Mouse (Mus musculus): ENCODE data around the gene Olfr91.
"Not testable (repeated sequence)": the region's sequence is repeated elsewhere in the genome, so short reads cannot be mapped to it uniquely, and the experiment has no call there.

Gene Olfr91

GRCm38 (mm10) chr17:37098178-37098577, at the start of gene Olfr91:
Olfr91 (minus strand) TSS chr17:37098278.
- no peak for DNase-seq (ENCODE audit: low spot score in 2 of 2)

GRCm38 (mm10) chr17:37131366-37131765, 33.3 kb upstream of the Olfr91 start:
- not testable (repeated sequence) for DNase-seq (ENCODE audit: low spot score in 2 of 2)

- DNase-seq (ENCODE audit: low spot score in 2 of 2) = no peak
Observed at GRCm38 (mm10) chr17:37119988-37120387, 21.9 kb upstream of the Olfr91 start, which contains the start of gene Olfr92. Olfr92 (minus strand) TSS chr17:37120088.

GRCm38 (mm10) chr17:37093289-37093688, 4.8 kb downstream of the Olfr91 start:
- DNase-seq (ENCODE audit: low spot score in 2 of 2) = no peak

GRCm38 (mm10) chr17:37092198-37092597, 5.9 kb downstream of the Olfr91 start:
- DNase-seq (ENCODE audit: low spot score in 2 of 2) = no peak

- DNase-seq (ENCODE audit: low spot score in 2 of 2) = no peak
Observed at GRCm38 (mm10) chr17:37088399-37088798, 9.7 kb downstream of the Olfr91 start, which contains the start of gene Olfr90. Olfr90 (minus strand) TSS chr17:37088499.

- no peak for DNase-seq (ENCODE audit: low spot score in 2 of 2)
Observed at GRCm38 (mm10) chr17:37085545-37085944, 12.5 kb downstream of the Olfr91 start.

- DNase-seq (ENCODE audit: low spot score in 2 of 2) = no peak
Observed at GRCm38 (mm10) chr17:37084632-37085031, 13.4 kb downstream of the Olfr91 start.

- no peak for DNase-seq (ENCODE audit: low spot score in 2 of 2)
Observed at GRCm38 (mm10) chr17:37083327-37083726, 14.8 kb downstream of the Olfr91 start.

- no peak for DNase-seq (ENCODE audit: low spot score in 2 of 2)
Observed at GRCm38 (mm10) chr17:37081659-37082058, 16.4 kb downstream of the Olfr91 start.

- peak in 1 of 2 experiments; percentile 17 for DNase-seq (ENCODE audit: low spot score in 2 of 2)
Observed at GRCm38 (mm10) chr17:37080119-37080518, 18.0 kb downstream of the Olfr91 start.

- peak in 1 of 2 experiments; percentile 4 for DNase-seq (ENCODE audit: low spot score in 2 of 2)
Observed at GRCm38 (mm10) chr17:37078990-37079389, 19.1 kb downstream of the Olfr91 start.

- DNase-seq (ENCODE audit: low spot score in 2 of 2) = no peak
Observed at GRCm38 (mm10) chr17:37078193-37078592, 19.9 kb downstream of the Olfr91 start.

GRCm38 (mm10) chr17:37075766-37076165, 22.3 kb downstream of the Olfr91 start:
- no peak for DNase-seq (ENCODE audit: low spot score in 2 of 2)

- DNase-seq (ENCODE audit: low spot score in 2 of 2) = no peak
Observed at GRCm38 (mm10) chr17:37075181-37075580, 22.9 kb downstream of the Olfr91 start.

GRCm38 (mm10) chr17:37072730-37073276, 25.3 kb downstream of the Olfr91 start:
- DNase-seq (ENCODE audit: low spot score in 2 of 2) = peak in 1 of 2 experiments; percentile 29

GRCm38 (mm10) chr17:37072080-37072729, 25.9 kb downstream of the Olfr91 start:
- peak in 1 of 2 experiments; percentile 3 for DNase-seq (ENCODE audit: low spot score in 2 of 2)

GRCm38 (mm10) chr17:37070121-37070520, 28.0 kb downstream of the Olfr91 start:
- peak in 1 of 2 experiments; percentile 1 for DNase-seq (ENCODE audit: low spot score in 2 of 2)

- DNase-seq (ENCODE audit: low spot score in 2 of 2) = peak in 1 of 2 experiments; percentile 25
Observed at GRCm38 (mm10) chr17:37067861-37068260, 30.2 kb downstream of the Olfr91 start.

- DNase-seq (ENCODE audit: low spot score in 2 of 2) = no peak
Observed at GRCm38 (mm10) chr17:37065993-37066392, 32.1 kb downstream of the Olfr91 start.

GRCm38 (mm10) chr17:37063686-37064495, 34.2 kb downstream of the Olfr91 start:
- DNase-seq (ENCODE audit: low spot score in 2 of 2) = no peak

- no peak for DNase-seq (ENCODE audit: low spot score in 2 of 2)
Observed at GRCm38 (mm10) chr17:37063063-37063462, 35.0 kb downstream of the Olfr91 start.
